ENCODE assay signal across 28 mouse cellular contexts in the genomic region with DNA sequence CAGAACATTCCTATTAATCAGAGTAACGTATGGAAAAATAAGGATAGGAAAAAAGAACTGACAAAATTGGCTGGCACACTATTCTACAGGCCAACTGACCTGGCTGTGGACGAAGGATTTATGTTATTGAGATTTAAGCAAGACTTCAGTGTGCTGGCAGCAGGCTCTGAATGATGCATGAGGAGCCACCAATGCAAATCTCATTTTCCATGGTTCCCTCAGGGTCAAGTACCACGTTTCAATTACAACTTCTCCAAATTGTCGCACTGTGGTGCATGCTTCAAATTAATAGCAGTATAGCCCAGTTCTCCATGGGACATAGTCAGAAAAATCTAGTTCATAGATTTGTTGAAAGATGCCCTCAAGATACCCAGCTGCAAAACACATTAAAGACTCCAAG. TPM values are rescaled to one million over a fixed set of nuclear protein-coding genes. Genes with fewer than 3 reads are reported as not detected.
DNase-seq lines count a peak whose midpoint lies in the region; ATAC-seq and TF ChIP-seq lines count a peak whose summit lies in the region.
"Had no signal": no experiment of that assay in that cellular context is flagged by ENCODE, and none has a peak within 500 bp of the region (broad histone marks: within the 10 kb centered on the region; RNA-seq: fewer than 3 reads in every experiment).

No protein-coding gene starts in this region.

- H3K4me3 ChIP-seq in hindbrain, postnatal 0 days (ENCODE audit: low read length) = no peak overlapping the region
- H3K4me3 ChIP-seq in hindbrain, embryonic 12.5 days = no peak overlapping the region
- H3K4me3 ChIP-seq in midbrain, embryonic 14.5 days (replicated peaks; ENCODE audit: low read depth, low read length) = no peak overlapping the region
- H3K4me3 ChIP-seq in midbrain, embryonic 10.5 days = no peak overlapping the region
- H3K4me3 ChIP-seq: forebrain, embryonic 10.5 days; forebrain, embryonic 13.5 days; heart, embryonic 12.5 days; heart, embryonic 15.5 days; hindbrain, embryonic 10.5 days had no signal

- H3K4me2 ChIP-seq in hindbrain, postnatal 0 days (ENCODE audit: low read depth, low read length) = no peak overlapping the region
- no peak overlapping the region for H3K4me2 ChIP-seq in hindbrain, embryonic 12.5 days (replicated peaks)
- no peak overlapping the region for H3K4me2 ChIP-seq in midbrain, embryonic 14.5 days (ENCODE audit: low read length)
- H3K4me2 ChIP-seq: forebrain, embryonic 13.5 days; heart, embryonic 12.5 days; heart, embryonic 15.5 days; hindbrain, embryonic 14.5 days had no signal

- ATAC-seq in hindbrain, postnatal 0 days = 0 out of 2 replicates have a peak, but pooled peaks have one; percentile 21
- ATAC-seq in hindbrain, embryonic 12.5 days (ENCODE audit: low FRiP score) = no peak; the same call in 1 of the 2 replicates
- ATAC-seq in midbrain, embryonic 14.5 days (ENCODE audit: low FRiP score, low TSS enrichment) = no peak
- ATAC-seq in megakaryocyte-erythroid progenitor cell, adult 5-6 weeks (replicated peaks; ENCODE audit: low FRiP score, low TSS enrichment, poor library complexity, severe bottlenecking) = no peak
- ATAC-seq: forebrain, embryonic 13.5 days; forebrain, embryonic 16.5 days; Patski had no signal

- H3K4me1 ChIP-seq in hindbrain, postnatal 0 days (ENCODE audit: insufficient read depth, low read length) = no peaks in the 10 kb centered on the region
- peaks cover 17% of the 10 kb centered on the region for H3K4me1 ChIP-seq in hindbrain, embryonic 12.5 days
- H3K4me1 ChIP-seq in midbrain, embryonic 14.5 days (ENCODE audit: control insufficient read depth, insufficient read depth, low read length) = peaks cover 11% of the 10 kb centered on the region; the same call in 1 of the 2 replicates
- H3K4me1 ChIP-seq in midbrain, embryonic 10.5 days = peaks cover 27% of the 10 kb centered on the region
- H3K4me1 ChIP-seq: heart, embryonic 15.5 days had no signal

- 32% methylated on average over 4 of the region's 4 CpGs for WGBS in hindbrain, postnatal 0 days
- 55% methylated on average over 4 of the region's 4 CpGs for WGBS in hindbrain, embryonic 12.5 days
- 18% methylated on average over 4 of the region's 4 CpGs for WGBS in midbrain, embryonic 14.5 days
- 66% methylated on average over 4 of the region's 4 CpGs for WGBS in midbrain, embryonic 10.5 days

- no peaks in the 10 kb centered on the region for H3K36me3 ChIP-seq in hindbrain, postnatal 0 days (ENCODE audit: insufficient read depth, low read length)
- no peaks in the 10 kb centered on the region for H3K36me3 ChIP-seq in hindbrain, embryonic 12.5 days
- no peaks in the 10 kb centered on the region for H3K36me3 ChIP-seq in midbrain, embryonic 14.5 days (ENCODE audit: control insufficient read depth, insufficient read depth, low read length)
- H3K36me3 ChIP-seq in midbrain, embryonic 10.5 days = no peaks in the 10 kb centered on the region
- H3K36me3 ChIP-seq: forebrain, embryonic 10.5 days; G1E; heart, embryonic 12.5 days; heart, embryonic 15.5 days; hindbrain, embryonic 10.5 days had no signal

- peak; percentile 41 for DNase-seq in hindbrain, postnatal 0 days (ENCODE audit: low spot score)
- peak; percentile 53 for DNase-seq in midbrain, embryonic 14.5 days
- DNase-seq in midbrain, embryonic 10.5 days (ENCODE audit: low spot score) = no peak
- peak; percentile 50 for DNase-seq in mesoderm, embryonic 11.5 days (ENCODE audit: low read depth, low spot score)
- DNase-seq: adrenal gland, postnatal 10 days; adrenal gland, postnatal 36 days; B cell, adult 2 months; cerebellum, adult 11 months; cerebellum, adult 2 months; cerebellum, adult 9-11 months; cerebellum, postnatal 25 days; embryo, embryonic 11 days; gastrocnemius, postnatal 10 days; gastrocnemius, postnatal 36 days; heart, postnatal 10 days; heart, postnatal 36 days had no signal

- no peaks in the 10 kb centered on the region for H3K9me3 ChIP-seq in hindbrain, postnatal 0 days (ENCODE audit: low read length)
- no peaks in the 10 kb centered on the region for H3K9me3 ChIP-seq in hindbrain, embryonic 12.5 days (replicated peaks)
- no peaks in the 10 kb centered on the region for H3K9me3 ChIP-seq in midbrain, embryonic 14.5 days (ENCODE audit: control insufficient read depth, low read length)
- no peaks in the 10 kb centered on the region for H3K9me3 ChIP-seq in midbrain, embryonic 10.5 days (replicated peaks)
- H3K9me3 ChIP-seq: forebrain, embryonic 10.5 days; forebrain, embryonic 13.5 days; heart, embryonic 12.5 days; heart, embryonic 15.5 days; hindbrain, embryonic 10.5 days had no signal

- no peak overlapping the region for H3K9ac ChIP-seq in hindbrain, postnatal 0 days (replicated peaks; ENCODE audit: low read length)
- H3K9ac ChIP-seq in hindbrain, embryonic 12.5 days = no peak overlapping the region
- H3K9ac ChIP-seq in midbrain, embryonic 14.5 days (replicated peaks; ENCODE audit: low read length) = no peak overlapping the region
- H3K9ac ChIP-seq: forebrain, embryonic 13.5 days; heart, embryonic 12.5 days; heart, embryonic 15.5 days; hindbrain, embryonic 14.5 days had no signal

- H3K27me3 ChIP-seq in hindbrain, postnatal 0 days (ENCODE audit: insufficient read depth, low read length) = no peaks in the 10 kb centered on the region
- H3K27me3 ChIP-seq in hindbrain, embryonic 12.5 days = no peaks in the 10 kb centered on the region
- no peaks in the 10 kb centered on the region for H3K27me3 ChIP-seq in midbrain, embryonic 14.5 days (ENCODE audit: control insufficient read depth, insufficient read depth, low read length)
- H3K27me3 ChIP-seq in midbrain, embryonic 10.5 days (ENCODE audit: low read depth, poor library complexity, severe bottlenecking) = no peaks in the 10 kb centered on the region
- H3K27me3 ChIP-seq: CH12.LX; forebrain, embryonic 13.5 days; heart, embryonic 12.5 days; heart, embryonic 15.5 days had no signal

- no peak overlapping the region for H3K27ac ChIP-seq in hindbrain, postnatal 0 days
- H3K27ac ChIP-seq in hindbrain, embryonic 12.5 days = no peak overlapping the region
- H3K27ac ChIP-seq in midbrain, embryonic 14.5 days (replicated peaks; ENCODE audit: low read depth, low read length) = no peak overlapping the region
- H3K27ac ChIP-seq in midbrain, embryonic 10.5 days (replicated peaks) = no peak overlapping the region
- H3K27ac ChIP-seq: forebrain, embryonic 10.5 days; forebrain, embryonic 13.5 days; heart, embryonic 15.5 days; hindbrain, embryonic 10.5 days; hindbrain, embryonic 14.5 days had no signal

- no peak for TF ChIP-seq CTCF in hindbrain, postnatal 0 days (IDR thresholded peaks at IDR 0.05; ENCODE audit: low read depth)

RNA-seq across cellular contexts. Expression of a gene that starts 50.6 kb away (rescaled TPM):
- total RNA-seq in hindbrain, postnatal 0 days (2014; rRNA removed) = 20.2 and 28.7 TPM in 2 replicates
- 12.6 and 13.7 TPM in 2 replicates for polyA plus RNA-seq in hindbrain, postnatal 0 days (2015; fragmentation: Nextera tagmentation; extraction: Ambion mirVana)
- polyA plus RNA-seq in hindbrain, embryonic 12.5 days (2016; fragmentation: Nextera tagmentation; extraction: Ambion mirVana) = 48.5 and 54.3 TPM in 2 replicates
- 15.3 and 21.7 TPM in 2 replicates for polyA plus RNA-seq in midbrain, embryonic 14.5 days (2014; fragmentation: Nextera tagmentation; extraction: Ambion mirVana)
- 24.8 and 33.9 TPM in 2 replicates for polyA plus RNA-seq in midbrain, embryonic 10.5 days (2016; fragmentation: Nextera tagmentation; extraction: Ambion mirVana)
- 0.33 TPM in 1 of 2 replicates, not detected in the other for total RNA-seq in megakaryocyte-erythroid progenitor cell, adult 5-6 weeks (2014; fragmentation: Nextera tagmentation)
- 1.2 and 3.0 TPM in 2 replicates for total RNA-seq in megakaryocyte-erythroid progenitor cell, adult 5-6 weeks (2017)
- polyA plus RNA-seq: G1E had no signal
